Mouse (Mus musculus): ENCODE measurements around the gene Klhl6.
A peak's percentile ranks its signal among the peaks of the same experiment; 100 is the strongest.

The Klhl6 gene

GRCm38 (mm10) chr16:19969506-19969905 is 13.3 kb downstream of the Klhl6 start:
- no peak for DNase-seq (ENCODE audit: low read depth, low spot score)

- no peak for DNase-seq (ENCODE audit: low read depth, low spot score)
Measured at GRCm38 (mm10) chr16:19968666-19969065, 14.2 kb downstream of the Klhl6 start.

DNA sequence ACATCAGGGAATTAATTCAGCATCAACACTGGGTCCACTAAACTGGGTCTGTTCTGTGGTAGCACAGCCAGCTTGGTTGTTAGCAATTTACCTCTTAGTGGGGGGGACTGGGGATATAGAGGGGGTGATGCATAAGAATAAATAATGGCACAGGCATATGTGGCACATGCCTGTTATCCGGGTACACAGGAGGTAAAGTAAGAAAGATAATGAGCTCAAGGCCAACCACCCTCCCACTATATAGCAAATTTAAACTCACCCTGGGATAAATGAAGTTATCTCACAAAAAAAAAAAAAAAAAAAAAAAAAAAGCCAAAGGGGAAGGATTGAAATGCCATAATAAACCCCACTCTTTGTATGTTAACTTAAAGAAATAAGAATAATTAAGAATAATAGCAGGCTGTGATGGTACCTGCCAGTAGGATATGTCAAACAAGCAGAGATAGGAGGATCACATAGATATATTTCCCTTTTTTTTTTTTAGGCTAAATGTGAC is 14.9 kb downstream of the Klhl6 start:
- DNase-seq (ENCODE audit: low read depth, low spot score), result no peak

DNA sequence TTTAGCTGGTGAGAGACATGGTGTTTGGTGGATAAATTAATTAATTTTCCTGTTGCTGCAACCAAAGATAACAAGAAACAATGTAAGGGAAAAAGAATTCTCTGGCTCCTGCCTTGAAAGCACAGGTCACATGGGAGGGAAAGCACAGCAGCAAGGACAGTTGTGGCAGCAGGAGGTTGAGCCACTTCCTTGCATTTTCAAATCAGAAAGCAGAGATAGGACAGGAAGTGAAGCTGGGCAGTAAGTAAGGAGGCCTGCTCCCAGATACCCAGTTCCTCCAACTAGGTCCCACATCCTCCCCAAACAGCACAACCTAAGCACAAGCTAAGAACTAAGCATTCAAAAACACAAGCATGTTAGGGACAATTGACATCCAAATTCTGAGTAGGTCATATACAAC is 15.9 kb downstream of the Klhl6 start:
- no peak for DNase-seq (ENCODE audit: low read depth, low spot score)

- no peak for DNase-seq (ENCODE audit: low read depth, low spot score)
Measured at GRCm38 (mm10) chr16:19966437-19966836, 16.4 kb downstream of the Klhl6 start.

GRCm38 (mm10) chr16:19962951-19963350 is 19.9 kb downstream of the Klhl6 start:
- DNase-seq (ENCODE audit: low read depth, low spot score), result no peak

GRCm38 (mm10) chr16:19961070-19961469 is 21.8 kb downstream of the Klhl6 start:
- DNase-seq (ENCODE audit: low read depth, low spot score), result no peak

DNA sequence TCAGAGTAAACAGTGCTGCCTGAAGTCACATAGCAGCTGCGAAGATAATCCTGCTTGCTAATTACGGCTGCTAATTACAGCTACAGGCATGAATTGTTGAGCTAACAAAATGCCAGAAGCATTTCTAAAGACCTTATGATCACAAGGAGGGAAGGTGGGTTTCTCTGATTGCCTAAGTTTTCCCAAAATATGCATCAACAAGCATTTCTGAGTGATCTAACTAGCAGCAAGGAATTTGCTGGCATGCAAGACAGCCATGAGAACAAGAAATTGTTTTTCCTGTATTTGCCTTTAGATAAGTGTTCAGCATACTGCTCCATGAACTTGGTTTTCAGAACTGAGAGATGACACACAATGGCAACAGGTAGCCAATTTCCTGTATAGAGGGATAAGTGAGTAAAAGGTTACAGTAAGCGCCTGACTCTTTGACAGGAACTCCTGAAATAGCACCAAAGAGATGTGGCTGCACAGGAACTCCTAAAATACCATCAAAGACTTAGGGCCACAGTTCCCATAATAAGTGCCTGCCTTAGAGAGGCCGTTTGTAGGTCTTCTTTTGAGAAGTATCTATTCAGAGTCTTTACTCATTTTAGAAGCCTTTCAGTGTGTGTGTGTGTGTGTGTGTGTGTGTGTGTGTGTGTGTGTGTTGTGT is 22.3 kb downstream of the Klhl6 start:
- no peak for DNase-seq (ENCODE audit: low read depth, low spot score)

DNA sequence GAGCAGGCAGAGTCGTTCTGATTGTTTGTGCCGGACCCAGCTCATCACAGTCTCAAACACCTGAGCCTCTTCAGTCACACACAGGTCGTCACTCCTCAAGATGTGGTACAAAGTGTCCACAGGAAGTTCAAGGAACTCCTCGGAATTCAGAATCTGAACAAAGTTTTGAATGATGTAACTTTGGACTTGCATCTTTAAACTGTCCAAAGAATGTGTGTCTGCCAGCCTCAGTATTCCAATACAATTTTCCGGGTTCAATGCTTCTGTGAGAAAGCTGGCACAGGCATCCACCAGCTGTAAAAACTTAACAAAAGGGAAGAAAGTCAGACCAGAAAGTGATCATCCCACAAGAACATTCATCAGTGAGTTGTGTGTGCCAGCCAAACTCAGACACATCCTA is 25.8 kb downstream of the Klhl6 start:
- DNase-seq (ENCODE audit: low read depth, low spot score), result no peak

- DNase-seq (ENCODE audit: low read depth, low spot score), result no peak
Measured at GRCm38 (mm10) chr16:19947336-19947735, 35.5 kb downstream of the Klhl6 start.

GRCm38 (mm10) chr16:19946578-19947298 is 36.1 kb downstream of the Klhl6 start:
- peak; percentile 6 for DNase-seq (ENCODE audit: low read depth, low spot score)

- no peak for DNase-seq (ENCODE audit: low read depth, low spot score)
Measured at GRCm38 (mm10) chr16:19920823-19921222, 62.0 kb downstream of the Klhl6 start.

DNA sequence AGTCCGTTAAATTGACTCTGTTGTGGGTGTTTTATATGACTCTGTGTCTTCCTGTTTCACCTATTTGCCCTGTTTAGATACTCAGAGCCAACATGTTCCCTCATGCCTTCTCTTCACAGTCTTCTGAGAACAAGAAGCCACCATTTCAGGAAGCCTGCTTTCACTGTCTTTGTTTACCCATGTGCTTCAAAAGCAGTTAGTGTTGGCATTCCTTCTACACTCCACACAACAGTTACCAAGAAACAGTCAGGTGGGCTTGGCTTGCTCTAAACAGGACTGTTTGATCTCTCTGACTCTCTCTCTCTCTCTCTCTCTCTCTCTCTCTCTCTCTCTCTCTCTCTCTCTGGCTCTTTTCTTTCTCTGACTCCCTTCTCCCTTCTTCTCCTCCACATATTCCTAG is 64.6 kb downstream of the Klhl6 start:
- DNase-seq (ENCODE audit: low read depth, low spot score), result no peak

- no peak for DNase-seq (ENCODE audit: low read depth, low spot score)
Measured at GRCm38 (mm10) chr16:19912582-19912981, 70.3 kb downstream of the Klhl6 start.

GRCm38 (mm10) chr16:19908291-19908690 is 74.5 kb downstream of the Klhl6 start:
- no peak for DNase-seq (ENCODE audit: low read depth, low spot score)

DNA sequence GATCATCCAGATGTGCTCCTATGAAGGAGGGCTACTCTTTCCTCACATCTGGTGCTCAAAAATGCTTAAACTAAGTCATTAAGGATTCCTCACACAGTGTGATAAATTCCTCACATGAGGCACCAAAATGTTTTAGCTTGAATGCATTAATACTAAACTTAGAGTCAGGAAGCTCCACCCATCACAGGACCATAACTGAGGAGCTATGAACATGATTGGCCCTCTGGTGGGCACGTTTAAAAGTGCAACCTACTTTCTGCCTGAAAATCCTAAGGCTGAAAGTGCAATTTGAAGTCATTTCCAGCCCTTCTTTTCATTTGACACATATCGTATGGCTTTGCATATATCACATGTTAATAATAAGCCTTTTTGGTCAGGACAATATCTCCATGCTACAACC is 75.7 kb downstream of the Klhl6 start:
- peak; percentile 44 for DNase-seq (ENCODE audit: low read depth, low spot score)

- DNase-seq (ENCODE audit: low read depth, low spot score), result no peak
Measured at GRCm38 (mm10) chr16:19904734-19905479, 77.9 kb downstream of the Klhl6 start.

- no peak for DNase-seq (ENCODE audit: low read depth, low spot score)
Measured at GRCm38 (mm10) chr16:19903792-19904191, 79.0 kb downstream of the Klhl6 start.

All from forelimb bud, embryonic 11.5 days (tissue).